Mouse (Mus musculus) c-Kit-positive CD71-positive TER-119-negative erythroid progenitor cells, embryonic 14.5 days (primary cell): ENCODE results near the gene Ap3d1.

ENCODE experiments used
- DNase-seq: peaks from one replicate; pipeline ENCODE4 v3.0.0-alpha.2; 2013; ENCODE audit warnings: low read depth

The Ap3d1 gene

GRCm38 (mm10) chr10:80742180-80742978 lies at the start of gene Ap3d1:
Gene Ap3d1, minus strand, starts transcription at chr10:80742264.
- peak; percentile 99 for DNase-seq

- no peak for DNase-seq
Observed at GRCm38 (mm10) chr10:80791476-80792174, 49.6 kb upstream of the Ap3d1 start.

GRCm38 (mm10) chr10:80790761-80791404 lies 48.8 kb upstream of the Ap3d1 start:
- no peak for DNase-seq

GRCm38 (mm10) chr10:80787517-80787916 lies 45.5 kb upstream of the Ap3d1 start:
- DNase-seq, result no peak

GRCm38 (mm10) chr10:80785963-80786362 lies 43.9 kb upstream of the Ap3d1 start:
- DNase-seq, result no peak

- DNase-seq, result no peak
Observed at GRCm38 (mm10) chr10:80784871-80785270, 42.8 kb upstream of the Ap3d1 start.

- DNase-seq, result no peak
Observed at GRCm38 (mm10) chr10:80784302-80784701, 42.2 kb upstream of the Ap3d1 start.

- no peak for DNase-seq
Observed at GRCm38 (mm10) chr10:80779565-80779964, 37.5 kb upstream of the Ap3d1 start.

- no peak for DNase-seq
Observed at GRCm38 (mm10) chr10:80777123-80777522, 35.1 kb upstream of the Ap3d1 start.

- no peak for DNase-seq
Observed at GRCm38 (mm10) chr10:80776358-80776869, 34.4 kb upstream of the Ap3d1 start.

- DNase-seq, result no peak
Observed at GRCm38 (mm10) chr10:80775731-80776130, 33.7 kb upstream of the Ap3d1 start.

- no peak for DNase-seq
Observed at GRCm38 (mm10) chr10:80774981-80775380, 32.9 kb upstream of the Ap3d1 start.

- DNase-seq, result peak; percentile 72
Observed at GRCm38 (mm10) chr10:80774549-80774948, 32.5 kb upstream of the Ap3d1 start.

- DNase-seq, result no peak
Observed at GRCm38 (mm10) chr10:80773816-80774215, 31.8 kb upstream of the Ap3d1 start.

GRCm38 (mm10) chr10:80768365-80768764 lies 26.3 kb upstream of the Ap3d1 start:
- DNase-seq, result no peak

GRCm38 (mm10) chr10:80766161-80766815 lies 24.2 kb upstream of the Ap3d1 start:
- no peak for DNase-seq

- no peak for DNase-seq
Observed at GRCm38 (mm10) chr10:80765746-80766145, 23.7 kb upstream of the Ap3d1 start.

- no peak for DNase-seq
Observed at GRCm38 (mm10) chr10:80763502-80763901, 21.4 kb upstream of the Ap3d1 start.

- no peak for DNase-seq
Observed at GRCm38 (mm10) chr10:80761821-80762220, 19.8 kb upstream of the Ap3d1 start.

- no peak for DNase-seq
Observed at GRCm38 (mm10) chr10:80760596-80761524, 18.8 kb upstream of the Ap3d1 start.

- no peak for DNase-seq
Observed at GRCm38 (mm10) chr10:80758651-80759050, 16.6 kb upstream of the Ap3d1 start.
